ENCODE assay signal across 8 mouse cellular contexts in genomic region chr11:96645538-96646037, GRCm38 (mm10).
DNase-seq lines count a peak whose midpoint lies in the region; ATAC-seq lines count a peak whose summit lies in the region.

No protein-coding gene starts in this region.

- no peaks in the 10 kb centered on the region for H3K36me3 ChIP-seq in limb, embryonic 11.5 days (ENCODE audit: control insufficient read depth, insufficient read depth, low read length)
- H3K36me3 ChIP-seq in limb, embryonic 10.5 days: no peaks in the 10 kb centered on the region
- no peaks in the 10 kb centered on the region for H3K36me3 ChIP-seq in forebrain, embryonic 14.5 days (ENCODE audit: control insufficient read depth, insufficient read depth, low read length)

- H3K4me1 ChIP-seq in limb, embryonic 11.5 days (ENCODE audit: control insufficient read depth, insufficient read depth, low read length): peaks cover 16% of the 10 kb centered on the region; the same call in 1 of the 2 replicates
- H3K4me1 ChIP-seq in limb, embryonic 10.5 days: peaks cover 64% of the 10 kb centered on the region
- peaks cover 22% of the 10 kb centered on the region for H3K4me1 ChIP-seq in forebrain, embryonic 14.5 days (ENCODE audit: control insufficient read depth, insufficient read depth, low read length)

- H3K27ac ChIP-seq in limb, embryonic 11.5 days (replicated peaks; ENCODE audit: low read depth, low read length): no peak overlapping the region; the same call in 1 of the 2 replicates
- H3K27ac ChIP-seq in limb, embryonic 10.5 days: no peak overlapping the region
- H3K27ac ChIP-seq in forebrain, embryonic 14.5 days (ENCODE audit: low read depth, low read length): 0 out of 2 replicates have a peak overlapping the region, but pooled peaks have one; percentile 39

- no peaks in the 10 kb centered on the region for H3K27me3 ChIP-seq in limb, embryonic 11.5 days (ENCODE audit: control insufficient read depth, insufficient read depth, low read length)
- H3K27me3 ChIP-seq in limb, embryonic 10.5 days (ENCODE audit: low read depth, poor library complexity, severe bottlenecking): peaks cover 31% of the 10 kb centered on the region
- H3K27me3 ChIP-seq in forebrain, embryonic 14.5 days (replicated peaks; ENCODE audit: control insufficient read depth, insufficient read depth, low read length): no peaks in the 10 kb centered on the region

- no peak for ATAC-seq in limb, embryonic 11.5 days (ENCODE audit: insufficient number of reproducible peaks, low FRiP score, low TSS enrichment, low read depth)
- ATAC-seq in forebrain, embryonic 14.5 days: peak; percentile 72
- no peak for ATAC-seq in activated CD4-positive, CD25-positive, alpha-beta regulatory T cell, adult 4 months

- no peak overlapping the region for H3K4me2 ChIP-seq in limb, embryonic 11.5 days (ENCODE audit: low read depth, severe bottlenecking)
- no peak overlapping the region for H3K4me2 ChIP-seq in forebrain, embryonic 14.5 days (ENCODE audit: low read length)

- H3K9me3 ChIP-seq in limb, embryonic 11.5 days (ENCODE audit: control insufficient read depth, low read length): no peaks in the 10 kb centered on the region
- no peaks in the 10 kb centered on the region for H3K9me3 ChIP-seq in limb, embryonic 10.5 days (replicated peaks)
- H3K9me3 ChIP-seq in forebrain, embryonic 14.5 days (replicated peaks; ENCODE audit: control insufficient read depth, low read length): no peaks in the 10 kb centered on the region

- intact Hi-C loops in heart, postnatal 10 days (cut with DNase I): no loop called here

- no peak overlapping the region for H3K9ac ChIP-seq in limb, embryonic 11.5 days (ENCODE audit: low read length)
- no peak overlapping the region for H3K9ac ChIP-seq in forebrain, embryonic 14.5 days (ENCODE audit: low read length)

- peak; percentile 49 for DNase-seq in limb, embryonic 11.5 days (ENCODE audit: low spot score)
- no peak for DNase-seq in limb, embryonic 10.5 days (ENCODE audit: low spot score)
- peak; percentile 81 for DNase-seq in forebrain, embryonic 14.5 days (ENCODE audit: low spot score)
- peak; percentile 73 to 77 for DNase-seq in heart, postnatal 10 days
- DNase-seq in kidney, postnatal 36 days: peak; percentile 66 to 74
- DNase-seq in lung, postnatal 36 days: peak; percentile 20
- peak; percentile 23 to 74 for DNase-seq in spleen, postnatal 4 days (ENCODE audit: low spot score in 2 of 2)

- H3K4me3 ChIP-seq in limb, embryonic 11.5 days (ENCODE audit: low read depth, low read length): no peak overlapping the region
- H3K4me3 ChIP-seq in limb, embryonic 10.5 days: no peak overlapping the region
- H3K4me3 ChIP-seq in forebrain, embryonic 14.5 days (ENCODE audit: low read depth, low read length): no peak overlapping the region

- WGBS in limb, embryonic 11.5 days: 35% methylated on average over 10 of the region's 10 CpGs
- WGBS in limb, embryonic 10.5 days: 43% methylated on average over 10 of the region's 10 CpGs
- 36% methylated on average over 10 of the region's 10 CpGs for WGBS in forebrain, embryonic 14.5 days
